Mouse (Mus musculus): ENCODE results near the gene Tmppe. TPM values are rescaled to one million over a fixed set of nuclear protein-coding genes. Genes with fewer than 3 reads are reported as not detected.

The Tmppe gene
- polyA plus RNA-seq (2012): 2.6 and 3.5 TPM in 2 replicates

DNA sequence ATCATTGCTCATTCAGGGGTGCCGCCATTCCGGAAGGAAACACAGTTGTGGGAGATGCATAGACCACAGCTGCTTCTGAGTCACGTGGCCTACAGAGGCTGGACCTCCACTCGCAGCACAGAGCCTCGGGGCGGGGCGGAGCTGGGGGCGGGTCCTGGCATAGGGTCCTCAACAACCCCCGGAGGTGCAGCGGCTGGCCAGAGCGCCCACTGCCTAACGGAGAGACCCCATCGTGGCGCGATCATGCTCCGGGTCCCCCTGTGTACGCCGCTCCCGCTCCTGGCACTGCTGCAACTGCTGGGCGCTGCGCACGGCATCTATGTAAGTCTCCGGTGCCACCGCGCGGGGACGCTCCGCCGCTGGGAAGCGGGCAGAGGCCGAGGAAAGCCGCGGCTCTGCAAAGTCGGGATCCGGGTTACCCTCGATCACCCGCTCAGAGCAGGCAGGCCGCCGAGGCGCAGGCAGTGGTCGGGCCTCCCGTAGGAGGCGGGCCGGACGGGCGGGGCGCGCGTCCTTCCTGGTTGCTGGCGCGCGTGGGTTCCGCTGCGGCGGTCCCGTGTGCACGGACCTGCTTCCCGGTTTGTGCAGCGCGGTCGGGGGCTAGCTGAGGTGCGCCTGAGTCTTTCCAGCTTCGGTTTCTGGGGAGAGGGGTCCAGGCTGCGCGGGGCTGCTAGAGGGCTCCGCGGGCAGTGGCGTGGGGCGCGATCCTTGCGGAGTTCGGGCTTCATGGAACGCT, at the start of gene Tmppe, which contains the start of gene Glb1:
TSS of gene Tmppe (plus strand) at position 157 of the 736 bp plus-strand sequence.
TSS of gene Glb1 (plus strand) at position 128 of the 736 bp plus-strand sequence.

DNA sequence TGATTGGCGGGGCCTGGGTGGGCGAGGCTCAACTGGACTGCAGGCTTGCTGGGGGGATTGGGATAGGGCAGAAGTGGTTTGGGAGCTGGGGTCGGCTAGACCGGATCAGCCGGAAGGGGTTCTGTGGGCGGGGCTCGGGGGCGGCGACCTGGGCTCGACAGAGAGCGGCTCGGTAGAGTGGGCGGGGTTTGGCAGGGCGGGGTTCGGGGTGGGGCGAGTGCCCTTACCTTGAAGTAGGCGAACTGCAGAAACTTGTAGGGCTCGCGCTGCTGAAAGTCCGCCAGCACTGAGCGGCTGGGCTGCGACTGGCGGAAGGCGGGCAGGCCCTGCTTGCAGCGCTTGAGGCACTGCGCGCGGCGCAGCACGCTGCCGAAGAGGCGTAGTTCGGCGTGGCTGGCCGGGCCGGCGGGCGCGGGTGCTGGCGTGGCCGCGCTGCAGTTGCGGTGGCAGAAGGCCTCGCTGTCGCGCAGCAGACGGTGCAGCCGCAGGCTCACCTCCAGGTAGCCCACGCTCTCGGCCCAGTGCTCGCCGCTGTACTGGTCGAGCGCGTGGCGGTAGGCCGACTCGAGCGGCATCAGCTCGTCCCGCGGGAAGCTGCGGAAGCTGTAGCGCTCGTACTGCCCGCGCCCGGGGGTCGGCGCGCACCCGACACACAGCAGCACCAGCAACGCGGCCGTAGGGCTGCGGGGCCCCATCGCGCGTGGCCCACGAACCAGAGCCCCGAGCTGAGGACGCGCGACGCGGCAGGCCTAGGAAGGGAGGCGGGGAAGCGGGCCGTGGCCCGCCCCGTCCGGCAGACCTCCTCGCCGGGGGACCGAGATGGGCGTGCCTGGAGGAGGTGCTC, 10.8 kb upstream of the Tmppe start, which contains the start of gene Crtap:
TSS of gene Crtap (minus strand) at position 771 of the 844 bp plus-strand sequence.

Other genes starting within 250 kb of the Tmppe start
- gene Bcl2a1c, start 71.0 kb upstream of the Tmppe start, polyA plus RNA-seq (2012): not detected in 2 replicates
- gene Crtap, start 10.4 kb upstream of the Tmppe start, polyA plus RNA-seq (2012): 24.0 and 24.9 TPM in 2 replicates
- 21.6 and 22.1 TPM in 2 replicates for gene Glb1, start within 50 bp of the Tmppe start, polyA plus RNA-seq (2012)
- gene Ccr4, start 103.8 kb downstream of the Tmppe start, polyA plus RNA-seq (2012): 0.03 TPM in 1 of 2 replicates, not detected in the other
- not detected in 2 replicates for gene C130032M10Rik, start 114.6 kb downstream of the Tmppe start, polyA plus RNA-seq (2012)
- gene Trim71, start 163.3 kb downstream of the Tmppe start, polyA plus RNA-seq (2012): not detected in 2 replicates
- 32.7 and 35.0 TPM in 2 replicates for gene Cnot10, start 239.1 kb downstream of the Tmppe start, polyA plus RNA-seq (2012)

Data from megakaryocyte-erythroid progenitor cell, adult 5 weeks (primary cell).